Mouse (Mus musculus) heart, embryonic 14.5 days (tissue): ENCODE measurements around the gene Ntm. TPM values are rescaled to one million over a fixed set of nuclear protein-coding genes. Genes with fewer than 3 reads are reported as not detected.

Experiments
- ATAC-seq: fragments of 200-750 bp; cut with Nextera tagmentation; 2 replicates; pipeline ENCODE4 v1.8.0; 2017; ENCODE audit warnings: low read depth, moderate TSS enrichment; ENCODE audit not compliant: insufficient number of reproducible peaks, insufficient read depth, low FRiP score
- H3K27ac ChIP-seq, 2 experiments: fragments of 200-500 bp in 1 of 2; fragments of 300-500 bp in 1 of 2; sonication (generic) in 1 of 2; replicated peaks in 1 of 2; 2 replicates each; pipeline ENCODE4 v1.5.1; 2012 to 2014; ENCODE audit warnings: low read depth in 2 of 2, low read length in 2 of 2, control low read depth in 1 of 2, mild to moderate bottlenecking in 1 of 2, mixed read lengths in 1 of 2; ENCODE audit not compliant: control insufficient read depth in 1 of 2, insufficient read depth in 1 of 2
- H3K27me3 ChIP-seq: fragments of 300-500 bp; sonication (generic); 2 replicates; pipeline ENCODE4 v1.6.1; 2014; ENCODE audit warnings: mild to moderate bottlenecking, low read length, control low read depth; ENCODE audit not compliant: control insufficient read depth, insufficient read depth
- H3K36me3 ChIP-seq: fragments of 300-500 bp; sonication (generic); 2 replicates; pipeline ENCODE4 v1.6.1; 2014; ENCODE audit warnings: mild to moderate bottlenecking, control low read depth, low read length, mixed read lengths; ENCODE audit not compliant: control insufficient read depth, insufficient read depth
- H3K4me1 ChIP-seq, 2 experiments: fragments of 200-500 bp in 1 of 2; fragments of 300-500 bp in 1 of 2; sonication (generic) in 1 of 2; 2 replicates each; pipeline ENCODE4 v1.6.1; 2012 to 2014; ENCODE audit warnings: low read length in 2 of 2, control low read depth in 1 of 2, mixed read lengths in 1 of 2; ENCODE audit not compliant: control insufficient read depth in 2 of 2, insufficient read depth in 2 of 2
- H3K4me2 ChIP-seq: fragments of 300-500 bp; sonication (generic); 2 replicates; pipeline ENCODE4 v1.6.1; 2014; ENCODE audit warnings: mild to moderate bottlenecking, low read length
- H3K4me3 ChIP-seq, 2 experiments: fragments of 200-500 bp in 1 of 2; fragments of 300-500 bp in 1 of 2; sonication (generic) in 1 of 2; 2 replicates each; pipeline ENCODE4 v1.5.1; 2012 to 2014; ENCODE audit warnings: low read length in 2 of 2, mild to moderate bottlenecking in 2 of 2, control low read depth in 1 of 2, low read depth in 1 of 2, moderate library complexity in 1 of 2; ENCODE audit not compliant: control insufficient read depth in 1 of 2, insufficient read depth in 1 of 2
- H3K9ac ChIP-seq: fragments of 300-500 bp; sonication (generic); 2 replicates; pipeline ENCODE4 v1.6.1; 2014; ENCODE audit warnings: mild to moderate bottlenecking, low read length
- H3K9me3 ChIP-seq: fragments of 300-500 bp; sonication (generic); 2 replicates; pipeline ENCODE4 v1.6.1; 2016; ENCODE audit warnings: low read length, control low read depth; ENCODE audit not compliant: control insufficient read depth
- WGBS: fragments of 180-500 bp; shearing (Covaris S2); extraction: QIAGEN DNeasy Blood & Tissue Kit; methylation state at CpG from one replicate; pipeline ENCODE4 v1.1.7; 2014; 5-methylcytosine and 5-hydroxymethylcytosine counted together
- polyA plus RNA-seq: library from polyadenylated mRNA; unstranded; fragments of >200 nt; fragmentation: Nextera tagmentation; extraction: Ambion mirVana; gene quantifications from 2 replicates; pipeline ENCODE4 v1.2.1, GENCODE M21; 2014

Gene Ntm
- polyA plus RNA-seq, 1 experiment from 2014 or later, result 44.4 TPM

- Histone ChIP-seq H3K4me1 (no peaks in the 10 kb centered on the region), H3K27me3 (no peaks in the 10 kb centered on the region), H3K36me3 (no peaks in the 10 kb centered on the region), H3K4me2 (no peak overlapping the region), H3K27ac (no peak overlapping the region), H3K4me3 (no peak overlapping the region), H3K9me3 (no peaks in the 10 kb centered on the region), H3K9ac (no peak overlapping the region)
- no peak for ATAC-seq
- WGBS, result 83% methylated on average over 6 of the region's 6 CpGs
Observed at GRCm38 (mm10) chr9:29859256-29860048, 103.5 kb downstream of the Ntm start.

GRCm38 (mm10) chr9:29848735-29849455 is 114.0 kb downstream of the Ntm start:
- no peak overlapping the region for H3K4me3 ChIP-seq
- H3K9ac ChIP-seq, result no peak overlapping the region
- H3K27ac ChIP-seq, result no peak overlapping the region
- H3K9me3 ChIP-seq, result no peaks in the 10 kb centered on the region
- no peak for ATAC-seq
- 42% methylated on average over 8 of the region's 8 CpGs for WGBS
- H3K4me2 ChIP-seq, result no peak overlapping the region
- H3K4me1 ChIP-seq, result no peaks in the 10 kb centered on the region
- no peaks in the 10 kb centered on the region for H3K27me3 ChIP-seq
- H3K36me3 ChIP-seq, result no peaks in the 10 kb centered on the region

GRCm38 (mm10) chr9:29837344-29837743 is 125.6 kb downstream of the Ntm start:
- 83% methylated on average over 6 of the region's 6 CpGs for WGBS

GRCm38 (mm10) chr9:29834911-29835310 is 128.0 kb downstream of the Ntm start:
- no peak for ATAC-seq
- no peaks in the 10 kb centered on the region for H3K36me3 ChIP-seq
- H3K9ac ChIP-seq, result no peak overlapping the region
- no peaks in the 10 kb centered on the region for H3K27me3 ChIP-seq
- H3K4me2 ChIP-seq, result no peak overlapping the region
- no peak overlapping the region for H3K27ac ChIP-seq
- H3K9me3 ChIP-seq, result no peaks in the 10 kb centered on the region
- no peak overlapping the region for H3K4me3 ChIP-seq
- 76% methylated on average over 5 of the region's 5 CpGs for WGBS
- no peaks in the 10 kb centered on the region for H3K4me1 ChIP-seq

More at GRCm38 (mm10) chr9:29837344-29837743, 125.6 kb downstream of the Ntm start:
- no peaks in the 10 kb centered on the region for H3K4me1 ChIP-seq
- H3K27ac ChIP-seq, result no peak overlapping the region
- no peaks in the 10 kb centered on the region for H3K36me3 ChIP-seq
- H3K9ac ChIP-seq, result no peak overlapping the region
- H3K4me3 ChIP-seq, result no peak overlapping the region
- H3K9me3 ChIP-seq, result no peaks in the 10 kb centered on the region
- no peak for ATAC-seq
- H3K27me3 ChIP-seq, result no peaks in the 10 kb centered on the region
- no peak overlapping the region for H3K4me2 ChIP-seq

- Histone ChIP-seq H3K4me1 (no peaks in the 10 kb centered on the region), H3K36me3 (no peaks in the 10 kb centered on the region), H3K27me3 (no peaks in the 10 kb centered on the region), H3K27ac (no peak overlapping the region), H3K9me3 (no peaks in the 10 kb centered on the region), H3K9ac (no peak overlapping the region), H3K4me3 (no peak overlapping the region), H3K4me2 (no peak overlapping the region)
- 48% methylated on average over 2 of the region's 2 CpGs for WGBS
- ATAC-seq, result no peak
Observed at GRCm38 (mm10) chr9:29833781-29834180, 129.2 kb downstream of the Ntm start.

- no peak for ATAC-seq
- 37% methylated on average over 5 of the region's 5 CpGs for WGBS
- Histone ChIP-seq H3K4me3 (no peak overlapping the region), H3K27ac (no peak overlapping the region), H3K9ac (no peak overlapping the region), H3K36me3 (no peaks in the 10 kb centered on the region), H3K4me2 (no peak overlapping the region), H3K4me1 (no peaks in the 10 kb centered on the region), H3K27me3 (no peaks in the 10 kb centered on the region), H3K9me3 (no peaks in the 10 kb centered on the region)
Observed at GRCm38 (mm10) chr9:29827240-29827660, 135.7 kb downstream of the Ntm start.

GRCm38 (mm10) chr9:29825236-29825635 is 137.7 kb downstream of the Ntm start:
- WGBS, result 86% methylated on average over 5 of the region's 5 CpGs
- Histone ChIP-seq H3K27ac (no peak overlapping the region), H3K4me3 (no peak overlapping the region), H3K9me3 (no peaks in the 10 kb centered on the region), H3K36me3 (no peaks in the 10 kb centered on the region), H3K4me2 (no peak overlapping the region), H3K9ac (no peak overlapping the region), H3K27me3 (no peaks in the 10 kb centered on the region), H3K4me1 (no peaks in the 10 kb centered on the region)
- ATAC-seq, result no peak
